Mouse (Mus musculus) kidney, adult 2 months (tissue): ENCODE measurements at regions not wholly inside any gene's neighbourhood (a gene's known extent, or its start where the extent isn't known, plus 50 kb on each side); places are given as distances from the start of the nearest gene placed in this dataset.

Experiments
- DNase-seq: peaks from one replicate; pipeline ENCODE4 v3.0.0; 2021
- H3K27ac ChIP-seq: fragments of 200-500 bp; 2 replicates; pipeline ENCODE4 v1.5.1; 2012; ENCODE audit warnings: low read depth, low read length, control low read depth, inconsistent platforms; ENCODE audit not compliant: insufficient read depth
- H3K27me3 ChIP-seq: fragments of 200-500 bp; replicated peaks from 2 replicates; pipeline ENCODE4 v1.6.1; 2012; ENCODE audit warnings: mild to moderate bottlenecking, moderate library complexity, low read length, inconsistent platforms; ENCODE audit not compliant: control insufficient read depth, insufficient read depth
- H3K36me3 ChIP-seq: fragments of 200-500 bp; 2 replicates; pipeline ENCODE4 v1.6.1; 2012; ENCODE audit warnings: mild to moderate bottlenecking, moderate library complexity, low read length, inconsistent platforms; ENCODE audit not compliant: control insufficient read depth, insufficient read depth
- H3K4me1 ChIP-seq: fragments of 200-500 bp; 2 replicates; pipeline ENCODE4 v1.6.1; 2011; ENCODE audit warnings: low read length; ENCODE audit not compliant: control insufficient read depth, insufficient read depth
- H3K4me3 ChIP-seq: fragments of 200-500 bp; 2 replicates; pipeline ENCODE4 v1.5.1; 2011; ENCODE audit warnings: mild to moderate bottlenecking, low read depth, low read length, control low read depth; ENCODE audit not compliant: insufficient read depth
- CTCF ChIP-seq: fragments of 200-500 bp; conservative IDR thresholded peaks from 2 replicates; pipeline ENCODE4 v1.5.1; 2011; ENCODE audit warnings: low read depth, mild to moderate bottlenecking, control low read depth, low read length, moderate library complexity, mixed read lengths; ENCODE audit not compliant: insufficient read depth, insufficient read length
- POLR2A ChIP-seq: fragments of 200-500 bp; IDR thresholded peaks from one replicate; pipeline ENCODE4 v1.6.1; 2011; ENCODE audit warnings: low read depth, low read length, control low read depth
- WGBS: fragments of 180-500 bp; shearing (Covaris S2); methylation state at CpG from one replicate; pipeline ENCODE4 v1.1.7; 2018; 5-methylcytosine and 5-hydroxymethylcytosine counted together

GRCm38 (mm10) chr6:117544276-117545196, 296.4 kb upstream of the Zfp637 start:
- H3K27ac ChIP-seq = no peak overlapping the region
- DNase-seq = no peak

GRCm38 (mm10) chr6:117550930-117551329, 290.1 kb upstream of the Zfp637 start:
- 84% methylated on average over 7 of the region's 7 CpGs for WGBS
- peak; percentile 11 for DNase-seq
- H3K36me3 ChIP-seq = no peaks in the 10 kb centered on the region
- no peak overlapping the region for H3K4me3 ChIP-seq
- no peaks in the 10 kb centered on the region for H3K4me1 ChIP-seq
- no peak for TF ChIP-seq CTCF
- no peak for TF ChIP-seq POLR2A
- no peak overlapping the region for H3K27ac ChIP-seq
- no peaks in the 10 kb centered on the region for H3K27me3 ChIP-seq

More at GRCm38 (mm10) chr6:117544276-117545196, 296.4 kb upstream of the Zfp637 start:
- Histone ChIP-seq H3K4me3 (no peak overlapping the region), H3K4me1 (no peaks in the 10 kb centered on the region), H3K36me3 (no peaks in the 10 kb centered on the region), H3K27me3 (no peaks in the 10 kb centered on the region)
- 91% methylated on average over 11 of the region's 11 CpGs for WGBS
- TF ChIP-seq CTCF (no peak), POLR2A (no peak)

DNA sequence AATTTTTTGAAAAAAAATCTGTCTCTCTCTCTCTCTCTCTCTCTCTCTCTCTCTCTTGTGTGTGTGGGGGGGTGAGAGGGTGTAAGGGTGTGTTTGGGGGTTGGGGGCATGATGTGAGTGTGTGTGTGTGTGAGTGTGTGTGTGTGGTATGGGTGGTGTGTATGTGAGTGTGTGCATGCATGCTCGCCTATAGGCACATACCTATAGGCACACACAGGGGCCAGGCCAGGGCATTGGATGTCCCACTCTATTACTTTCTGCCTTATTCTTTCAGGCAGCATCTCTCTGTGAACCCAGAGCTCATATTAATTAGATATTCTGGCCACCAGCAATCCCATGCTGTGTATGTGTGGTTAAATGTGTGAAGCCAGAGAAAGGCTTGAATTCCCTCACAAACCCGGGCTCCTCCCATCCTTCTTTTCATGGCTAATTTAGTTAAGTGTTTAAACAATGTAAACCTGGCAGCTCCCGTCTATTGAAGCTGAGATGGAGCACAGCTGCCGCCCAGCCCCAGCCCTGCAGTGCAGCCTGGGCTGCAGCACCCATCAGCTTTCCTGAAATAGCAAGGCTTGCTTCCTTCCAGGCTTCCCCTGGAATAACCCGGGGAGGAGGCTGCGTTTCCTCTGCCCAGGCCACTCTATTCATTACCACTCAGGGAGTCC, 288.8 kb upstream of the Zfp637 start:
- 30% methylated on average over 6 of the region's 6 CpGs for WGBS
- Histone ChIP-seq H3K4me3 (no peak overlapping the region), H3K4me1 (no peaks in the 10 kb centered on the region), H3K27me3 (no peaks in the 10 kb centered on the region), H3K27ac (no peak overlapping the region; the same call in 1 of the 2 replicates), H3K36me3 (no peaks in the 10 kb centered on the region)
- DNase-seq = peak; percentile 62
- TF ChIP-seq POLR2A (no peak), CTCF (no peak)

GRCm38 (mm10) chr6:117563159-117563558, 277.8 kb upstream of the Zfp637 start:
- no peaks in the 10 kb centered on the region for H3K27me3 ChIP-seq
- no peak for DNase-seq
- TF ChIP-seq POLR2A (no peak), CTCF (no peak)
- 90% methylated on average over 6 of the region's 6 CpGs for WGBS
- no peaks in the 10 kb centered on the region for H3K4me1 ChIP-seq
- no peaks in the 10 kb centered on the region for H3K36me3 ChIP-seq
- H3K27ac ChIP-seq = no peak overlapping the region
- no peak overlapping the region for H3K4me3 ChIP-seq

- TF ChIP-seq POLR2A = no peak
- no peak for TF ChIP-seq CTCF
- no peak overlapping the region for H3K27ac ChIP-seq
- 91% methylated on average over 1 of the region's 1 CpGs for WGBS
Observed at GRCm38 (mm10) chr6:117563704-117564103, 277.3 kb upstream of the Zfp637 start.

GRCm38 (mm10) chr6:117566786-117567185, 274.2 kb upstream of the Zfp637 start:
- DNase-seq = no peak
- Histone ChIP-seq H3K4me1 (no peaks in the 10 kb centered on the region), H3K36me3 (no peaks in the 10 kb centered on the region), H3K4me3 (no peak overlapping the region), H3K27ac (no peak overlapping the region), H3K27me3 (no peaks in the 10 kb centered on the region)
- TF ChIP-seq CTCF (no peak), POLR2A (no peak)
- WGBS = 52% methylated on average over 6 of the region's 6 CpGs

More at GRCm38 (mm10) chr6:117563704-117564103, 277.3 kb upstream of the Zfp637 start:
- Histone ChIP-seq H3K36me3 (no peaks in the 10 kb centered on the region), H3K4me1 (no peaks in the 10 kb centered on the region), H3K27me3 (no peaks in the 10 kb centered on the region), H3K4me3 (no peak overlapping the region)
- DNase-seq = no peak

GRCm38 (mm10) chr6:117567691-117568090, 273.3 kb upstream of the Zfp637 start:
- no peaks in the 10 kb centered on the region for H3K27me3 ChIP-seq
- no peak overlapping the region for H3K27ac ChIP-seq
- H3K36me3 ChIP-seq = no peaks in the 10 kb centered on the region
- no peaks in the 10 kb centered on the region for H3K4me1 ChIP-seq
- WGBS = 87% methylated on average over 5 of the region's 5 CpGs
- no peak for DNase-seq
- TF ChIP-seq CTCF = no peak
- TF ChIP-seq POLR2A = no peak
- no peak overlapping the region for H3K4me3 ChIP-seq
